Mouse (Mus musculus) ES-E14 (cell line): Measurements from ENCODE around the gene Nfe2. TPM values are rescaled to one million over a fixed set of nuclear protein-coding genes. Genes with fewer than 3 reads are reported as not detected.

Experiments
- DNase-seq: peaks from one replicate; pipeline ENCODE4 v3.0.0-alpha.2; 2013; ENCODE audit warnings: low read depth, low spot score
- H3K27ac ChIP-seq: 2 replicates; pipeline ENCODE4 v1.5.1; 2012; ENCODE audit warnings: low read depth, mild to moderate bottlenecking, low read length, moderate library complexity, mixed read lengths; ENCODE audit not compliant: poor library complexity, insufficient read depth, severe bottlenecking
- H3K36me3 ChIP-seq: 2 replicates; pipeline ENCODE4 v1.6.1; 2012; ENCODE audit warnings: mild to moderate bottlenecking, low read length, moderate library complexity, mixed read lengths; ENCODE audit not compliant: control insufficient read depth, poor library complexity, insufficient read depth, severe bottlenecking
- H3K4me1 ChIP-seq, 2 experiments: fragments of 150-350 bp in 1 of 2; sonication (generic) in 1 of 2; 2 replicates each; pipeline ENCODE4 v1.6.1; 2012; ENCODE audit warnings: low read length in 2 of 2, mild to moderate bottlenecking in 1 of 2, mixed read lengths in 1 of 2; ENCODE audit not compliant: control insufficient read depth in 2 of 2, insufficient read depth in 2 of 2, poor library complexity in 1 of 2
- H3K4me3 ChIP-seq, 2 experiments: fragments of 150-350 bp in 1 of 2; sonication (generic) in 1 of 2; 2 replicates each; pipeline ENCODE4 v1.5.1; 2012; ENCODE audit warnings: low read length in 2 of 2, low read depth in 1 of 2, mild to moderate bottlenecking in 1 of 2, mixed read lengths in 1 of 2; ENCODE audit not compliant: insufficient read depth in 1 of 2, poor library complexity in 1 of 2, severe bottlenecking in 1 of 2
- H3K9ac ChIP-seq: 2 replicates; pipeline ENCODE4 v1.6.1; 2012; ENCODE audit warnings: low read depth, mild to moderate bottlenecking, low read length, mixed read lengths; ENCODE audit not compliant: poor library complexity, insufficient read depth, severe bottlenecking
- H3K9me3 ChIP-seq: fragments of 150-350 bp; sonication (generic); 2 replicates; pipeline ENCODE4 v1.6.1; 2012; ENCODE audit warnings: low read depth, mild to moderate bottlenecking, low read length; ENCODE audit not compliant: control insufficient read depth, insufficient read depth
- CHD2 ChIP-seq: IDR thresholded peaks from 2 replicates; pipeline ENCODE4 v1.6.1; 2014; ENCODE audit warnings: mild to moderate bottlenecking, low read depth, low read length, inconsistent platforms
- HCFC1 ChIP-seq: IDR thresholded peaks from 2 replicates; pipeline ENCODE4 v1.6.1; 2012; ENCODE audit warnings: low read length, inconsistent platforms, borderline replicate concordance; ENCODE audit not compliant: insufficient read depth
- MAFK ChIP-seq: IDR thresholded peaks from 2 replicates; pipeline ENCODE4 v1.6.1; 2014; ENCODE audit warnings: mild to moderate bottlenecking, low read depth, low read length, inconsistent platforms; ENCODE audit not compliant: insufficient read depth
- ZC3H11A ChIP-seq: IDR thresholded peaks from 2 replicates; pipeline ENCODE4 v1.6.1; 2012; ENCODE audit warnings: low read depth, mild to moderate bottlenecking, inconsistent platforms, low read length, borderline replicate concordance
- ZNF384 ChIP-seq: IDR thresholded peaks from 2 replicates; pipeline ENCODE4 v1.6.1; 2012; ENCODE audit warnings: low read depth, low read length, inconsistent platforms
- in situ Hi-C, 2 experiments: fragments of 600-800 bp; cut with MboI; formaldehyde crosslinking; loops; one replicate each; pipeline ENCODE4 v1.15.1; 2025; ENCODE audit warnings: low sequenced_read_pairs in 2 of 2, inconsistent platforms in 1 of 2; ENCODE audit not compliant: unreplicated experiment in 2 of 2
- total RNA-seq: library from RNA; depleted of rRNA; stranded (reverse); fragments of 300-350 nt; gene quantifications from 2 replicates; pipeline ENCODE4 v1.2.3, GENCODE M21; 2012

Nfe2 gene
- total RNA-seq, 1 experiment, result 0.49 TPM

DNA sequence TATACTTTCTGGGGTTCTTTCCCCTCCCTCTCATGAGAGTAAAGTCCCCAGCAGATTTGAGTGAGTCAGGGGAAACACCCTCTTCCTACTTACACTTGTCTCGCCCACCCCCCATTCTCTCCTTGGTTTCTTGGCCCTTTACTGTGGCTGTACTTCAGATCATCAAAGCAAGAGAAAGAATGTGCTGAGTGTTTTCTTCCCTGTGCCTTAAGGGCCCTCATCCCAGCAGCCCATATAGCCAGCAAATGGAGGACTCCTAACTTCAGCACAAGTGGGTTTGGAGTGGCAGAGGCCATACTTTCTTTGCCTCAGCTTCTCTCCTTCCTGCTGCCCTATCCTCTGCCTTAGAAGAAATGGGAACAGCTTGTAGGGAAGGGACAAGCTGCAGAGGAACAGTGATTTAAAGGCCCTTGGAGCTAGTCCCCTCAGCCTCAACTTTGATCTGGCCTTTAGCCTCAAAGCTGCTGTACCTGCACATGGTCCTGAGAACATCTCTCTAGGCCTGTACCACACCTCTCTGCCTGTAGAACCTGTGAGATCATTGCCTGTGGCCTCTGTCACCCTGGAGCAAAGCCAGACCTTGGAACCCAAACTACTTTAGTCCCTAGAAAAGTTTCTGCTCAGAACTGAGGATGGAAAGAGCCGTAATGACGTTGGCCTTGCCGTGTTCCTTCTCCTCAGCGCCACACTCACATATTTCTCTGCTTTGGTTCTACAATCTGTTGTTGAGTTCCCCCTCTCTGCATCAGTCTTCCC is 40.8 kb upstream of the Nfe2 start:
- Histone ChIP-seq H3K9me3 (no peaks in the 10 kb centered on the region; the same call in 1 of the 2 replicates), H3K36me3 (peaks cover 6% of the 10 kb centered on the region; the same call in 1 of the 2 replicates), H3K4me3 (no peak overlapping the region), H3K9ac (no peak overlapping the region), H3K4me1 (peaks cover 5 to 41% of the 10 kb centered on the region in 2 experiments; a peak in 3 of 4 replicates), H3K27ac (no peak overlapping the region)
- in situ Hi-C loops, result no loop called here
- no peak for DNase-seq
- TF ChIP-seq HCFC1 (no peak), CHD2 (no peak), MAFK (no peak), ZNF384 (no peak), ZC3H11A (no peak)

DNA sequence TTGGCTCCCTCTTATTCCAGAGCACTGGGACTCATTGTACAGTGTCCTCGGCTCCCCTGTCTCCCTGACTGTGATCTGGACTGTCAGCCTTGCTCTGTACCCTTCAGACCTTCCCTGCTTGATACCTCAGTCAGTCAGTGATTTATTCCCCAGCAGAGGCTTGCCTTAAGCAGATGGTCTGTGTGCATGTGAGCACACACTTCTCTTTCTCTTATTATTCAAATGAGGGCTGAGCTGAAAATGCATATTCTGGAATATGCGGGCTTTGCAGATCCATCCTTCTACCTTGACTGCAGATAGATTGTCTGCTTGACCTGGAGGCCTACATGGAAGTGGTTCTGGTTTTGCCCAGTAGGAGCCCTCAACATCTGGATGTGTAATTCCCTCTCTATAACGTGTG is 39.8 kb upstream of the Nfe2 start:
- no peak for TF ChIP-seq ZNF384
- TF ChIP-seq MAFK, result no peak
- TF ChIP-seq ZC3H11A, result no peak
- no peak for TF ChIP-seq CHD2
- no peak for TF ChIP-seq HCFC1
- H3K9me3 ChIP-seq, result no peaks in the 10 kb centered on the region; the same call in 1 of the 2 replicates
- no peak overlapping the region for H3K27ac ChIP-seq
- no peak for DNase-seq
- H3K4me1 ChIP-seq, result peaks cover 5 to 38% of the 10 kb centered on the region in 2 experiments; a peak in 3 of 4 replicates
- H3K4me3 ChIP-seq, result no peak overlapping the region
- peaks cover 6% of the 10 kb centered on the region; the same call in 1 of the 2 replicates for H3K36me3 ChIP-seq
- H3K9ac ChIP-seq, result no peak overlapping the region
- in situ Hi-C loops, result no loop called here

GRCm38 (mm10) chr15:103297313-103297712 is 39.1 kb upstream of the Nfe2 start:
- Histone ChIP-seq H3K27ac (no peak overlapping the region), H3K36me3 (peaks cover 6% of the 10 kb centered on the region; the same call in 1 of the 2 replicates), H3K9me3 (no peaks in the 10 kb centered on the region; the same call in 1 of the 2 replicates), H3K4me3 (no peak overlapping the region), H3K4me1 (peaks cover 5 to 38% of the 10 kb centered on the region in 2 experiments; a peak in 3 of 4 replicates), H3K9ac (no peak overlapping the region)
- TF ChIP-seq CHD2, result no peak
- TF ChIP-seq HCFC1, result no peak
- TF ChIP-seq ZNF384, result no peak
- TF ChIP-seq ZC3H11A, result no peak
- no peak for TF ChIP-seq MAFK
- in situ Hi-C loops, result no loop called here
- no peak for DNase-seq

DNA sequence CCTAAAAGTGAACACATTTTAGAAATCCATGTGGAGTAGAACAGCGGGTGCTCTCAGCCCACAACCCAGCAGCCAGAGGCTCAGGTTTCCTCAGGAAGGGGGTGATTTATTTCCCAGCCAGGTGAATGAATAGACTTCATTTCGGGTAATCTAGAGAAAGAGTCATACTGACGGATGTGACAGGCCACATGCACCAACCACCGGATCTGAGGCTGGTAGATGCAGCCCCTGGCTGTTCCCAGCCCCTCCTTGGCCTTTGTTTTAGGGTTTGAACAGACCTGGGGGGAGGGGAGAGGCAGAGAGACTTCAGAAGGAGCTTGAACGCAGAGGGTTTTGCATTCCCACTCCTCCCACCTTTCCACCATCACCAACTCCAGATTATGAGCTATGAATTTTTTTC is 37.6 kb upstream of the Nfe2 start:
- DNase-seq, result no peak
- in situ Hi-C loops, result no loop called here
- no peaks in the 10 kb centered on the region for H3K9me3 ChIP-seq
- H3K4me3 ChIP-seq, result no peak overlapping the region
- peaks cover 5 to 27% of the 10 kb centered on the region in 2 experiments; a peak in 3 of 4 replicates for H3K4me1 ChIP-seq
- no peak for TF ChIP-seq MAFK
- no peak for TF ChIP-seq HCFC1
- TF ChIP-seq ZC3H11A, result no peak
- TF ChIP-seq CHD2, result no peak
- TF ChIP-seq ZNF384, result no peak
- H3K27ac ChIP-seq, result no peak overlapping the region; the same call in 1 of the 2 replicates
- H3K36me3 ChIP-seq, result peaks cover 11% of the 10 kb centered on the region
- peak overlapping the region; percentile 24; the same call in 1 of the 2 replicates for H3K9ac ChIP-seq
